Mouse (Mus musculus) ES-E14 (cell line): ENCODE data around the gene Asb11.

ENCODE experiments used
- CHD2 ChIP-seq: IDR thresholded peaks from 2 replicates; pipeline ENCODE4 v1.6.1; 2014; ENCODE audit warnings: mild to moderate bottlenecking, low read depth, low read length, inconsistent platforms
- MAFK ChIP-seq: IDR thresholded peaks from 2 replicates; pipeline ENCODE4 v1.6.1; 2014; ENCODE audit warnings: mild to moderate bottlenecking, low read depth, low read length, inconsistent platforms; ENCODE audit not compliant: insufficient read depth
- ZC3H11A ChIP-seq: IDR thresholded peaks from 2 replicates; pipeline ENCODE4 v1.6.1; 2012; ENCODE audit warnings: low read depth, mild to moderate bottlenecking, inconsistent platforms, low read length, borderline replicate concordance

GRCm38 (mm10) chrX:164508728-164509127 lies 71.9 kb downstream of the Asb11 start:
- TF ChIP-seq ZC3H11A (no peak), CHD2 (no peak), MAFK (no peak)
